Mouse (Mus musculus) embryo, embryonic 11.5 days (tissue): Measurements from ENCODE around the gene Atrip.

Source experiments
- DNase-seq: peaks from one replicate; pipeline ENCODE4 v3.0.0-alpha.2; 2012; ENCODE audit warnings: low read depth, low spot score

Atrip gene

DNA sequence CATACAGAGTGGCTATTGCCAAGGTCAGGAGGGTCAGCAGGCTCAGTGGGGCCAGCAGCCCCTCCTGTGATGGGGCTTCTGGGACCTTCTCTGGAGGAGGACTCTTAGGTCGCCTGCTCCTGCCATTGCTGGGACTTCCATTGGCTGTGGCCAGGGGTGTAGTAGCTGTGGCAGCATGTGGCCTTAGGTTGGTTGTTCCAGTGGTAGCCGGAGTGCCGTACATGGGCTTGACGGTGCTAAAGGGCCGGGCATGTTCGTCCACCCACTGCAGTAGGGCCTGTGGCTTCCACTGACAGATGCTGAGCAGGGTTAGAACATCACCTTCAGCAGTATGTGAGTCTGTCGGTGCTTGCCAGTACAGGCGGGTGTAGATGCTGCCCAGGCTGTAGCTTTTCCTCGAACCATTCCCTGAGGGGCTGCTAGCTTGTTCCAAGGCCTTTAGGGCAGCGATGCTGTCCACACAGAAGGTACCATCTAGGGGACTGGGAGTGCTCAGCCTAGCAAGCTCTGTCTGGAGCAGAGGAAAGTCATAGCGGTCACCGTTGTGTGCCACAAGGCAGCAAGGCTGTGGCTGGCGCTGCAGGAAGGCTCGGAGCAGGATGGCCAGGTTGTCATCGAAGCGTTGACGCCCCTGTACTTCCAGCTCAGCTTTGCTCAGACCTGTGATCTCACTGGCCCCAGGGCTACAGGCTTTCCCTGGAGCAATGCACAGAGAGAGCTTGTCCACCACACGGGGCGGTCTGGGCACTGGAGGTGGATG lies 15.7 kb downstream of the Atrip start:
- DNase-seq: no peak

DNA sequence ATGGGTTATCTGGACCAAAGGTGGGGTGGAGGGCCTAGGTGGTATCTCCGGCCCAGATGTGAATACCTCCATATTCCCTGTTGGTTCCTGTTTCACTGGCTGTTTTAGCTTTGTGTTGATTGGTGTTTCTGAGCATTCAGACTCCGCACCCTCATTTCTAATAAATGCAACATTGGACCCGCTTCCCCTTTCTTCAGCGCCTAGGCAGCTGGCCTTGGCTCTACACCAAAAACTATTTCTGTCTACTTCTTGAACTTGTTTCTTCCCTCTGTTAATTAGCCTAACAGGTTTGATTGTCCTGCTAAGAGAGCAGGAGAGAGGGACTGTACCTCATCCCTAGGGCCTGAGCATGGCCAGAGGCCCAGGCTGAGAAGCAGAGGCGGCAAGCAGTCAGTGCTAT lies 16.4 kb downstream of the Atrip start:
- DNase-seq: no peak

DNA sequence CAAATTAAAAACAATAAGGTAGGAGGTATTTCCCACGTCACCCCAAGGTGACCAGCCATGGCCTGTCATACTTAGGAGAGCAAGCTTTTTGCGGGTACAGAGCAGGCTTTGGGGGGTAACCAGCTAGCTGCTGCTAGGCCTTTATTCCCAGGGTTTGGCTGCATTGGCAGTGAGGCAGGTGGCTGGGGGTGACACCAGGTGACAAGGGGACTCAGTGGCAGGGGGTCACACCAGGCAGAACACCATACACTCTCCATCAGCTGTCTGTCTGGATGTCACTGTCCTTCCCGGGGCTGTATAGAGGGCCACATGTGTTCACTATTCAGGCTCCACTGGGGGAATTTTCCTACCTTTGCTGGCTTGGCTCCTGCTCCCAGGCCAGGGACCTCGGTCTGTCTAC lies 17.0 kb downstream of the Atrip start:
- DNase-seq: no peak

DNA sequence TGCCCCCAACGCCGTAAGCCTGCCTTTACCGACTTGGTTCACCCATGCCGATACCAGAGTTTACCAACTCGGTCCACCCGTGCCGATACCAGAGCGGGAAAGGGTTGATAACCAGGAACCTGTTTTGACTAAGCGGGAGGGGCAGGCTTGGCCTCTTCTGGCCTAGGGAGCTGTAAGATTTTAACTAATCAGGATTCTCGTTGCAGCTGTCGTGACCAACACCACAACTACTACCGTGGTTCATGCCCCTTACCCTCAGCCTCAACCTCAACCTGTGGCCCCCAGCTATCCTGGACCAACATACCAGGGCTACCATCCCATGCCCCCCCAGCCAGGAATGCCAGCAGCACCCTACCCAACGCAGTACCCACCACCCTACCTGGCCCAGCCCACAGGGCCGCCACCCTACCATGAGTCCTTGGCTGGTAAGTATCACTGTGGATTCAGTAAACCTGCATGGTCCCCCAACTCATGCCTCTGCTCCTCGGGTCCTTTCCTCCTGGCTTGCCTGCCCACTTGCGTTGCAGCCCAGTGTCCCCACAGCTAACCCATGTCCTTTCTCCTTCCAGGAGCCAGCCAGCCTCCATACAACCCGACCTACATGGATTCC lies 17.7 kb downstream of the Atrip start:
- DNase-seq: no peak

DNA sequence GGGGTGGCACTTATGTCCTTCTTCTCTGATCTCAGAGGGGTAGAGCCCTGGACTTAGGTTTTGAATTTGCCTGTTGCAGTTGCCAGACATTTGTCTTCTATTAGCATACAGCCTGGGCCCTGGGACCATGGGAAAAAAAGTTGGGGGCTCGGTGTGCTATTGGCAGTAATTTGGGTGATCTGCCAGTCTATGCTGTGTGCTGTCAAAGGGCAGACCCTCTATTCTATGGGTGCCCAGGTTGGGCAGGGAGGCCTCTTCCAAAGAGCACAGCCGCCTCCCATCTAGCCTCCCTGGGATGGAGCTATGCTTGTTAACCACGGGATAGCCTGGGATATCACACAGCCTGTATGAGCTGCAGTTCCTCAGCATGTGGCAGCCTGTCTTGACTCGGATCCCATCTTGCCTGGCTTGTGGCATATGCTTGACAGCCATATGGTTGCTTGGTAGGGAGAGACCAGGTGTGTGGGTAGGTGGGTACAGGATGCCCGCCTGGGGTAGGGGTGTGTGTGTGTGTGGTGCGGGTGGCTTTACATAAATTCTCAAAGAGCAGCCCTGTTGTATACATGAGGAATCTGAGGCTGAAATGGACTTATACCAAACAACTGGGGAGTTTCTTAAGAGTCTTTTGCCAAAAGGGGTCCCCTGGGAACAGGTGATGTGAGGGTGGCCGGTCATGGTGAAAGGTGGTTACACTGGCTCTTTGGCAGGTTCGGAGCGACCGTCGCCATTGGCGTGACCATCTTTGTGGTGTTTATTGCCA lies 18.5 kb downstream of the Atrip start:
- DNase-seq: no peak

DNA sequence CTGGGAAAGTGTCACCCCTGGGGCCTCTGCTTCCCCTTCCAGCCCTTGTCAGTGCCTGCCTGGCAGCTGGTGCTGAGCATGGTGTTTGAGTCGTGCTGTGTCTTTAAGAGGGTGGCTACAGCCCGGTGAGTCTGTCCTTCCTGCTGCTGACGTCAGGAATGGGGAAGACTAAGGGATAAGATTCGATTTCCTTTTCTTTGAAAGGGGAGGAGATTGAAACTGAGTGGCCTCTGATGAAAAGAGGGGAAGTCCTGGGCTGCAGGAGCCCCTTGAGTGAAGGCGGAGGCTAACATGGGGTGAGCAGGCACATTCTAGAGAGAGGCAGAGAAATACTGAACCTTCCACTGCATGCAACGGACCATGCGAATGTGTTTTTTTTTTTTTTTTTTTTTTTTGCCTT lies 19.2 kb downstream of the Atrip start:
- no peak for DNase-seq

DNA sequence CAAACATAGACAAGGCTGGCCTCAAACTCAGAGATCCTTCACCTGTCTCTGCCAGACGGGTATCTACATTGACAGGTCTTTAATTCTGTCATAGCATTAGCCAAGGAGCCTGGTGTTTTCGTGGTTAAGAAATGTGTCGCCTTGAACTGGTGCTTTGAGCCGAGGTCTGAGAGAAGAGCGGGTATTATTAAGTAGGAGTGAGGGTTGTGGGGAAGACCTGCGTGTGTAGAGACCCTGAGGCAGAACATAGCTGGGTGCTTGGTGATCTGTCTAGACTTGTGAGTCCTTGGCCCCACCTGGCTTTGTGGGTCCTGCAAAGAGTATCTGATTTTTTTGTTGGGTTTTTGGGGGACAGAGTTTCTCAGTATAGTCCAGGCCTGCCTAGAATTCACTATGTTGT lies 20.1 kb downstream of the Atrip start:
- DNase-seq: no peak

DNA sequence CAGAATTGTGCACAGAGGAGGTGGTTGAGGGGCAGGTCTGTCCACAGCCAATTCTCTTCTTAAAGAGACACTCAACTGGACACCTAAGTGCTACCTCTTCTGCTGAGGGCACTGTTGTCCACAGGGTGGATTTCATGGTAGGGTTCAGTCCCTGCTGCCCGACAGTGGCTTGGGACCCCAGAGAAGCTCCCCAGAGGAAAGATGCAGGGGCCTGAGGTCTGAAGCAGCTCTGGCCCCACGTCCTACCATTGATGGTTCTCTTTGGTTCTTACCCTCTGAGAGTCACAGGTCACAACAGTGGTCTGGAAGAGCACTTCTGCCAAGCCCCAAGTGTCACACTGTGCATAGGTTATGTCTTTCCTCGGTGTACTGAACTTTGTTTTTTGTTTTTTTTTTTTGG lies 20.6 kb downstream of the Atrip start:
- DNase-seq: no peak

DNA sequence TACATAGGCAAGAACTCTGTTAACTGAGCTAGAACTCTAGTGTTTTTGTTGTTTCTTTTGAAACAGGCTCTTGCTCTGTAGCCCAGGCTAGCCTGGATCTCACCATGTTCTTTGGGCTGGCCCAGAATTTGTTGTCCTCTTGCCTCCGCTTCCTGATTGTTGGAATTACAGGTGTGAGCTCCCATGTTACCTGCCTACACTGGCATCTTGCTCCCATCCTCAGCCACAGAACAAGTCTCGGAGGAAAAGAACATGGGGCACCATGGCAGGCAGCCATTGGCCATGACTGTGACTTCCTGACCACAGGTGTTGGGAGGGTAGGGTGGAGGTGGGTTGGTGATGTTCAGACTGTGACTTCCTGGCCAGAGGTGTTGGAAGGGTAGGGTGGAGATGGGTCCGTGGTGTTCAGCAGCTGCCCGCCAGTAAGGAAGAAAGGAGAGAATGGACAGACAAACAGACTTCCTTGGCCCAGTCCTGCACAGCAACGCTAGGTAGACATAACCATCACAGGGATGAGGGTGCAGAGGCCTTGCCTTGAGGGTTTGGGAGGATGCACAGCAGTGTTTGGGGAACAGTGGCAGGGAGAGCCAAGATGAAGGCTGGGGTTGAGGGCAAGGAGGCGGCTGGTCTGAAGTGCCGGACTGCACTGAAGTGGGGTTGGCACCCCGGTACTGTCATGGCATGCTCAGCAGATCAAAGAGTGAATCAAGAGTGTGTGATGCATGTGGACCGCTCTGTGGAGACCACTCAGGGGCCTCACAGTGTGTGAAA lies 21.2 kb downstream of the Atrip start:
- no peak for DNase-seq

DNA sequence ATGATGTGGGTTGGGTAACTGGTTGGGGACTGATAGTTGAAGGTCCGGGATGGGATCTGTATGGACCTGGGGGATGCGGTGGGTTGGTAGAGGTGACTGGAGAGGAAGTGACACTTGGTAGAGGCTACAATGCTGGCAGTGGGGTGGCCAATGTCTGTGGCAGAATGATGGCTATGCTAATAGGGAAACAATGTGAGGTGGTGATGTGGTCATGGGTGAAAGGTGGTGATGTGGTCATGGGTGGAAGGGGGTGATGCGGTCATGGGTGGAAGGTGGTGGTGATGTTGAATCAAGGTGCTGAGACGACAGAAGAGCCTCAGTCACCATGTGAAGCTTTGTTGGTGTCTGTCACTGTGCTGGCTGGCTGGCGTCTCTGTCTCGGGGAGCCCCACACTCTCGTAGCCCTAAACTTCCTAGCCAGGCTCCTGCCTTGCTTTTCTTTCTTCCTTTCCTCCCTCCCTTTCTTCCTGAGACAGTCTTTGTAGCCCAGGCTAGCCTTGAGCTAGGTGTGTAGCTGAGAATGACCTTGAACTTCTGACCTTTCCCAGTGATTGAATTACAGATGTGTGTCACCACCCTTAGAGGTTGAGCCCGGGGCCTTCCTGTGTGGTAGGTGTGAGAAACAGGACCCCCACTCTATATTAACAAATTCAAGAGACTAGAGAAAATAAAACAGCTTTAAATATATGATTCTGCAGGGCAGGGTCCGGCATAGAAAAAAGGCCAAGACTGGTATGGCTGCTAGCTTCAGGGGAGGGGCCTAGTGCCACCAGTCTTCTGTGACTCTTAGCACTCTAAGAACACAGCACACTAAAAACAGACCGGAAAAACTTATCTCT lies 22.1 kb downstream of the Atrip start:
- no peak for DNase-seq

DNA sequence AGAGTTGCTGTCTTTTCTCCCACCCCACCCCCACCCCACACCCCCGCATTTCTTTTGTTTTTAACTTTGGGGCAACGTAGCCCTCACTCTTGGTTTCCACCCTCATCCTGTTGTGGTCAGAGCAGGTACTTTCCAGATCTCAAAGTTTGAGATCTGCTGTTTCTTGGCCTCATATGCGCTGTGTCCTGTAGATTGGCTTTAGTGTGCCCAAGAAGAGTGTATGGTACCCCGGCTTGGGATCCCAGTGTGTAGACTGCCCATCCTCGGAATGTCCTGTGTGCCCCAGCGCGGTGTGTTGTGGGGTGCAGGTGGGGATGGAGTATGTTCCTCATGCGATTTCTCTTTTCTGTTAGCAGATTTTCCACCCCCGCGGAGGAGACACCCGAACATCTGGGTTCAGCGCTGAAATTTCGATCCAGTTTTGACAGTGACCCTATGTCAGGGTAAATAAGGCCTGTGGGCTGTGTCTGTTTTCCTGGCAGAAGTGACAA lies 22.9 kb downstream of the Atrip start:
- DNase-seq: no peak

DNA sequence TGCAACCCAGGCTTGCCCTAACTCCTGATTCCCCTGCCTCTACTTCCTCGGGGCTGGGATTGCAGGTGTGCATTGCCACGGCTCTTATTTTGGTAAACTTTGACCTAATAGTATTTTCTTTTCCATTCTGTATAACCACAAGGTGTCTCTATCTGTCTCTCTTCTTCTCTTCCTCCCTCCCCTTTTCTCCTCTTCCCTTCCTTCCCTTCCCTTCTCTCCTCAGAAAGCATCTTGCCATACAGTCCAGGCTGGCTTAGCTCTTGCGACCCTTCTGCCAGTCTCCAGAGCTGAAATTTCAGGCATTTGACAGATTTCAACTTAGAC lies 23.3 kb downstream of the Atrip start:
- no peak for DNase-seq

DNA sequence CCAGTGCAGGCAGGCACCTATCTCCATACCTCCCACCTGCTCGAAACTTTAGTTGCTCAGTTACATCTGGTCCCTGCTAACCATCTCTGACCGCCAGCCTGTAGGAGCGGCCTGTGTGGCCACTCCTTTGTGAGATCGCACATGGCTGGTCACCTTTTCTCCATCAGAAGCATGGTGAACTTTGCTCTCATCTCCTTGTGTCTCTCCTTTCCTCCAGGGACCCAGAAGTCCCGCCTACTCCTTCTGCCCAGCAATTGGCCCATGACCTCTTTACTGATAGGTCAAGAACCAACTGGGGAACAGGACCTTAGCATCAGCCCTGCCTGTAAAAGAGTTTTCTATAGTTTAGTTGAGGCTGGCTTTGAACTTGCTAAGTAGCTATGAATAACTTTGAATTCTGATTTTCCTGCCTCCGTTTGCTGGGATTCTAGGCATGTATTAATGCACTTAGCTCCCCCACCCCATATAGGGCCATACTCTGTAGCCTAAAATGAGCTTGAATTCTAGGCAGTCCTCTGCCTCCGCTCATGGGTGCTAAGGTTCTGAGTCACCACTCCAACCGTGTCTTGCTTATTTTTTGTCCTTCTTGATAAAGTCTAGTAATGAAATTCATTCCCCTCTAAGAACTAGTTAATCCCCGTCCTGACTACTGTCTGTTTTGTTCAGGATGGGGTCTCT lies 23.8 kb downstream of the Atrip start:
- no peak for DNase-seq

DNA sequence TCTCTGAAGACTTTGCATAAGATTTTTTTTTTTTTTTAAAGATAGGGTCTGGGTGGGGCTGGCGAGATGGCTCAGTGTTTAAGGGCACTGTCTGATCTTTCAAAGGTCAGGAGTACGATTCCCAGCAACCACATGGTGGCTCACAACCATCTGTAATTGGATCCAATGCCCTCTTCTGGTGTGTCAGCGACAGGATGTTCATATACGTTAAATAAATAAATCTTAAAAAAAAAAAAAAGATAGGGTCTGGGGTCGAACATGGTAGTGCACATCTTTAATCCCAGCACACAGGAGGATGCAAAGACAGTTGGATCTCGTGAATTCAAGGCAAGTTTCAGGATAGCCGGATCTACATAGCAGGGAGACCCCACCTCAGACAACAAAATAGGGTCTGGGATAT lies 24.6 kb downstream of the Atrip start:
- no peak for DNase-seq

DNA sequence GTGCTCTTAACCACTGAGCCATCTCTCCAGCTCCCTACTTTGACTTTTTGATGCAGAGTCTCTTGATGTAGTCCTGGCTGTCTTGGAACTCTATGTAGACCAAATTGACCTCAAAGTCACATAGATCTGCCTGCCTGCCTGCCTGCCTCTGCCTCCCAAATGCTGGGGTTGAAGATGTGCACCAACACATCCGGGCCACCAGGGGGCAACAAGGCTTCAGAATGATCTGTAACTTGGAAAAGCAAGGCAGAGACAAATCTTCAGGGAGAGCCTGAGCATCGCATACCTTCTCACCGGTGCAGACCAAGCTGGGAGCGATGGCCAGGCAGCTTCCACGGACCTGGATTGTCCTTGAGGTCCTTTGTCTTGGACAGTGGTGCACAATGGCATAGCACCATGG lies 27.6 kb downstream of the Atrip start:
- DNase-seq: no peak

DNA sequence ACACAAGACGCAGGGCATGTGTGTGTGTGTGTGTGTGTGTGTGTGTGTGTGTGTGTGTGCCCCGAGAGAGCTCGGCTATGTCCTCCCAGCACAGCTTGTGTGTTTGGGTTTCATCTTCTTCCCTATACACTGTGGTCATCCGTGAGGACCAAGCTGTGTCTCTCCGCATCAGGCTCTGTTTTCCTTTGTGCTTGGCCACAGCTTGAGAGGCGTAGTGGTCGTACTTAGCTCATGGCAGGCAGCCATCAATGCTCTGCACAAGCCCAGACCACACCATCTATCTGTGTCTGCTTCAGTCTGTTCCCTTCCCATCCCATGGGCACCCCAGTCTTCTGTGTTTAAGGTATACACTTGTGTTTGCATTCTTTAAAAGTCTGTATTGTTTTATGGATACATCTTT lies 32.6 kb downstream of the Atrip start:
- DNase-seq: no peak

DNA sequence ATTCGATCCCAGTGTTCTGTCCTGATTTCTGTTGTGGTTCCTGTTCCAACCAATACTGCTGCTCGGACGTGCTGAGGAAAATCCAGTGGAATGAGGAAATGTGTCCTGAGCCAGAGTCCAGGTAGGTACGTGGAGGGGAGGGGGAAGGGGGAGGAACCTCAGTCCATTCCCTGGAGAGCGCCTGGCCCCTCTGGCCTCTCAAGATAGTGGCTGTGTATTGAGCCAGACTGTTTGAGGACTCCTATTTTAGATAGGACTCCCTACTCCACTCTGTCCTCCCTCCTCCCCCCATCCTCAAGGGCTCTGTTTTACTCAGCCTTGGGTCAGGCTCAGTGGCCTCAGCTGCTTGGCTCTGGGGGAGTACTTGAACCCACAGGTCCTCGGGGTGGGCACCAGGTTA lies 33.0 kb downstream of the Atrip start:
- no peak for DNase-seq

DNA sequence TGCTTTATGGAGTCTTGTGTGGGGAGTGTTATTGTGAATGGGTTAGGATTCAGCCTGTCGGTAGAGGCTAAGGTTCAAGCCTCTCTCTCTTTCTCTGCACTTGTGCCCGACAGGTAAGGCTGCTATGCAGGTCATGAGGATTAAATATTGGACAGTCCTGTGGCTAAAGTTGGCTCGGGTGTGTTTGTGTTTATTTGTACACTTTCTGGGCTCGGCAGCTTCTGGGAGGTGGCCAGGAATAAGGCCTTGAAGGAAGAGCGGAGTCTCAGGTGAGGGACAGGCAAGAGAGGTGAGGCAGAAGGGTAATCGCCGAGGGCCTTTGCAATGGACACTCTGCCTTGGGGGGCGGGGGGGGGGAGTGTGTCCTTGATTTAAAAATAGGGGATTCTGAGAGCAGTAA lies 33.7 kb downstream of the Atrip start:
- DNase-seq: no peak

DNA sequence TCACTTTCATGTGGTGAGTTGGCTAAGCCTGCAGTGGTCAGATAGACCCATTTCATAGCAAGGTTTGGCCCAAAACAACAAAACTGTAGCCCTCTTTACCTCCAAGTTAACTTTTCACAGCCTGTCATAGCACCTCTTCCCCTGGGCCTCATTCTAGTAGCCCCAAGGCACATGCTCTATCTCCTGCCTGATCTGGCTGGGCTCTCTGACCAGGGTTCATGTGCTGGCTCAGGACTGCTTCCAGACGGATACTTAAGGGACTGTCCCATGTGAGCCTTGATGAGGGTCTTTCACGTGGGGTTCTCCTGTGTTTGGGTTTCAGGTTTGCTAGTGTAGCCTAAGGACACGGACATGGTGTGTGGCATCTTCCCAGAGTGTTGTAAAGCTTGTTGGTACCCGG lies 34.2 kb downstream of the Atrip start:
- DNase-seq: no peak

DNA sequence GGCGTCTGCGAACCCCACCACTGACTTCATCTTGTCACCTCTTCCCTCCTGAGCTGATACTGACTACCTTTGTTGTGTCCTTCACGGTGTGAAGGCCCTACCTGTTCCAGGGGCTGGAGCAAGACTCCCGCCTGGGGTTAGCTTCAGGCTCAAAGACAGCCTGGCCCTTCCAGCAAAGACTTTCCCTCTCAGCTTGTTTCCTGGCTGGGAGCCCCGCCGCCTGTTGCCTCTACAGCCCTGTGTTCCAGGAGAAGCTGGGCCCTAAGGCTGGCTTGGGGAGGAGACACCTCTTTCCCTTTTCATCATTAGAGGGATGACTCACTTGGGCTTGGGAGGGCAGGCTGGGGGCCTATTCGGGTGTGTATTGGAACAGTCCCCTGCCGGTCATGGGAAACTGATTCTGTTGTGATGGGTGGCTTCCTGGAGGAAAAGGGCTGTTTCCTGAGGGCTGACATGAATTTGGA lies 35.0 kb downstream of the Atrip start:
- DNase-seq: no peak
